Comparison of ENCODE assay signal across 8 mouse cellular contexts in genomic region chr10:126980221-126980932, GRCm38 (mm10). TPM values are rescaled to one million over a fixed set of nuclear protein-coding genes. Genes with fewer than 3 reads are reported as not detected.
DNase-seq lines count a peak whose midpoint lies in the region; ATAC-seq and TF ChIP-seq lines count a peak whose summit lies in the region.

No protein-coding gene starts in this region.

- no peak for ATAC-seq in limb, embryonic 12.5 days (ENCODE audit: insufficient number of reproducible peaks, insufficient read depth, low FRiP score, low TSS enrichment, low read depth)
- peak; percentile 4; the same call in 1 of the 2 replicates for ATAC-seq in neural tube, embryonic 11.5 days (ENCODE audit: insufficient read depth, low FRiP score, low TSS enrichment)
- no peak for ATAC-seq in erythroid progenitor cell, adult 5-6 weeks (replicated peaks; ENCODE audit: low FRiP score, poor library complexity, severe bottlenecking)

- WGBS in lung, adult 2 months: 5% methylated on average over 16 of the region's 16 CpGs
- 3% methylated on average over 16 of the region's 16 CpGs for WGBS in limb, embryonic 12.5 days
- 1% methylated on average over 16 of the region's 16 CpGs for WGBS in neural tube, embryonic 11.5 days

- peaks cover 24% of the 10 kb centered on the region for H3K36me3 ChIP-seq in limb, embryonic 12.5 days
- H3K36me3 ChIP-seq in neural tube, embryonic 11.5 days (ENCODE audit: control insufficient read depth, insufficient read depth, low read length): no peaks in the 10 kb centered on the region

- H3K9me3 ChIP-seq in limb, embryonic 12.5 days: no peaks in the 10 kb centered on the region
- H3K9me3 ChIP-seq in neural tube, embryonic 11.5 days (ENCODE audit: control insufficient read depth, low read length): no peaks in the 10 kb centered on the region

- peak overlapping the region; percentile 98 for H3K4me2 ChIP-seq in limb, embryonic 12.5 days
- peak overlapping the region; percentile 80 for H3K4me2 ChIP-seq in neural tube, embryonic 11.5 days (ENCODE audit: low read depth)

- no peaks in the 10 kb centered on the region for H3K27me3 ChIP-seq in limb, embryonic 12.5 days
- H3K27me3 ChIP-seq in neural tube, embryonic 11.5 days (ENCODE audit: control insufficient read depth, insufficient read depth, low read length): no peaks in the 10 kb centered on the region

- peak; percentile 55 for DNase-seq in lung, adult 2 months
- no peak for DNase-seq in lung, postnatal 36 days
- DNase-seq in cerebellum, postnatal 14 days: peak; percentile 69 to 74
- peak; percentile 64 for DNase-seq in gastrocnemius, postnatal 10 days
- peak; percentile 76 for DNase-seq in kidney, adult 18-20 months
- peak; percentile 64 for DNase-seq in neural tube, embryonic 11.5 days (ENCODE audit: low spot score)

- H3K4me1 ChIP-seq in lung, adult 2 months (ENCODE audit: control insufficient read depth, insufficient read depth, low read length): peaks cover 39% of the 10 kb centered on the region
- peaks cover 60% of the 10 kb centered on the region for H3K4me1 ChIP-seq in limb, embryonic 12.5 days (replicated peaks)
- peaks cover 46% of the 10 kb centered on the region for H3K4me1 ChIP-seq in neural tube, embryonic 11.5 days (ENCODE audit: control insufficient read depth, insufficient read depth, low read length)

- peak overlapping the region; percentile 98 for H3K9ac ChIP-seq in limb, embryonic 12.5 days (replicated peaks)
- H3K9ac ChIP-seq in neural tube, embryonic 11.5 days (ENCODE audit: low read length): peak overlapping the region; percentile 92

- peak overlapping the region; percentile 85 for H3K4me3 ChIP-seq in lung, adult 2 months (replicated peaks; ENCODE audit: extremely low read depth, low read depth, low read length)
- peak overlapping the region; percentile 100 for H3K4me3 ChIP-seq in limb, embryonic 12.5 days (replicated peaks)
- peak overlapping the region; percentile 100 for H3K4me3 ChIP-seq in neural tube, embryonic 11.5 days (ENCODE audit: low read depth, low read length)

- peak overlapping the region; percentile 100 for H3K27ac ChIP-seq in limb, embryonic 12.5 days
- H3K27ac ChIP-seq in neural tube, embryonic 11.5 days (ENCODE audit: low read depth, low read length): peak overlapping the region; percentile 94

- TF ChIP-seq CTCF in lung, adult 2 months (IDR thresholded peaks at IDR 0.05; ENCODE audit: insufficient read depth, low read length): no peak

- 0 out of 2 replicates have a peak, but pooled peaks have one; percentile 12 for TF ChIP-seq POLR2A in lung, adult 2 months (IDR thresholded peaks at IDR 0.05; ENCODE audit: borderline replicate concordance, extremely low read depth, low read depth, low read length)

RNA-seq across cellular contexts. Expression of gene Ctdsp2, which starts 1.9 kb away (rescaled TPM):
- polyA plus RNA-seq in lung, adult 2 months (2012; rRNA removed): 182 and 227 TPM in 2 replicates
- 100 to 1,000 TPM; 135 to 155 TPM for total RNA-seq in gastrocnemius, postnatal 10 days (2021)
- polyA plus RNA-seq in limb, embryonic 12.5 days (2016; fragmentation: Nextera tagmentation; extraction: Ambion mirVana): 74.6 and 89.2 TPM in 2 replicates
- 52.8 and 56.1 TPM in 2 replicates for polyA plus RNA-seq in neural tube, embryonic 11.5 days (2014; fragmentation: Nextera tagmentation; extraction: Ambion mirVana)
- 18.0 and 19.7 TPM in 2 replicates for total RNA-seq in erythroid progenitor cell, adult 5-6 weeks (2015; ENCODE audit: low replicate concordance)
- 8.5 and 10.3 TPM in 2 replicates for total RNA-seq in erythroid progenitor cell, adult 5-6 weeks (2017; ENCODE audit: low replicate concordance)

RNA-seq across cellular contexts. Expression of gene Avil, which starts 20.1 kb away (rescaled TPM):
- polyA plus RNA-seq in lung, adult 2 months (2012; rRNA removed): 0.12 and 0.30 TPM in 2 replicates
- total RNA-seq in gastrocnemius, postnatal 10 days (2021): under 1 TPM; 0.33 to 0.95 TPM
- polyA plus RNA-seq in limb, embryonic 12.5 days (2016; fragmentation: Nextera tagmentation; extraction: Ambion mirVana): 0.15 and 1.1 TPM in 2 replicates
- polyA plus RNA-seq in neural tube, embryonic 11.5 days (2014; fragmentation: Nextera tagmentation; extraction: Ambion mirVana): 0.57 and 0.82 TPM in 2 replicates
- not detected in 2 replicates for total RNA-seq in erythroid progenitor cell, adult 5-6 weeks (2015; ENCODE audit: low replicate concordance)
- not detected in 2 replicates for total RNA-seq in erythroid progenitor cell, adult 5-6 weeks (2017; ENCODE audit: low replicate concordance)

RNA-seq across cellular contexts. Expression of gene Tsfm, which starts 50.3 kb away (rescaled TPM):
- 22.4 and 25.1 TPM in 2 replicates for polyA plus RNA-seq in lung, adult 2 months (2012; rRNA removed)
- 10 to 100 TPM; 23.5 to 29.5 TPM for total RNA-seq in gastrocnemius, postnatal 10 days (2021)
- 85.2 and 99.1 TPM in 2 replicates for polyA plus RNA-seq in limb, embryonic 12.5 days (2016; fragmentation: Nextera tagmentation; extraction: Ambion mirVana)
- polyA plus RNA-seq in neural tube, embryonic 11.5 days (2014; fragmentation: Nextera tagmentation; extraction: Ambion mirVana): 75.3 and 79.9 TPM in 2 replicates
- total RNA-seq in erythroid progenitor cell, adult 5-6 weeks (2015; ENCODE audit: low replicate concordance): 12.6 and 14.4 TPM in 2 replicates
- total RNA-seq in erythroid progenitor cell, adult 5-6 weeks (2017; ENCODE audit: low replicate concordance): 4.2 and 6.5 TPM in 2 replicates
